Mouse (Mus musculus): ENCODE data around the gene Med26. TPM values are rescaled to one million over a fixed set of nuclear protein-coding genes. Genes with fewer than 3 reads are reported as not detected.

The Med26 gene
- polyA plus RNA-seq, 1 experiment from 2014 or later: 18.6 TPM

DNA sequence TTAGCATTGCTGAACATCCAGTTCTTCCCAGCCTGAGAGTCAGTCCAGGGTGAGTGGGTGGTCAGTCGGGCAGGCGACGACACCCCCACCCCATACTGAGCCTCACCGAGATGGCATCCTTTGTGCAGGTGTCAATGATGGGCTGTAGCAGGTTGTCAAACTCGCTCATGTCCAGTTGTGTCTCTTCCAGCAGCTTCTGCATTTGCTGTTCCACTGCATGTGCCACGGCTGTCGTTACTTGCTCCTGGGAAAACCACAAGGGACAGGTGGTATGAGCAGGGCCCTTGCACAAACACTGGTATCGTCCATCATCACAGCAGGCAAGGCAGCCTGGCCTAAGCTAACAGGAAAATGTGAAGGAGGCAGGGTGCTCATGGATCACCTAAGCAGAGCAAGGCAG lies 78.1 kb downstream of the Med26 start:
- peaks cover 14% of the 10 kb centered on the region for H3K4me1 ChIP-seq (replicated peaks)
- no peak overlapping the region for H3K4me3 ChIP-seq
- WGBS: 98% methylated on average over 8 of the region's 8 CpGs
- peaks cover 64% of the 10 kb centered on the region for H3K36me3 ChIP-seq
- no peak for ATAC-seq (ENCODE audit: low FRiP score, low read depth)
- H3K9me3 ChIP-seq: no peaks in the 10 kb centered on the region
- no peaks in the 10 kb centered on the region for H3K27me3 ChIP-seq
- H3K27ac ChIP-seq (replicated peaks): no peak overlapping the region
- no peak overlapping the region for H3K4me2 ChIP-seq
- H3K9ac ChIP-seq: no peak overlapping the region

DNA sequence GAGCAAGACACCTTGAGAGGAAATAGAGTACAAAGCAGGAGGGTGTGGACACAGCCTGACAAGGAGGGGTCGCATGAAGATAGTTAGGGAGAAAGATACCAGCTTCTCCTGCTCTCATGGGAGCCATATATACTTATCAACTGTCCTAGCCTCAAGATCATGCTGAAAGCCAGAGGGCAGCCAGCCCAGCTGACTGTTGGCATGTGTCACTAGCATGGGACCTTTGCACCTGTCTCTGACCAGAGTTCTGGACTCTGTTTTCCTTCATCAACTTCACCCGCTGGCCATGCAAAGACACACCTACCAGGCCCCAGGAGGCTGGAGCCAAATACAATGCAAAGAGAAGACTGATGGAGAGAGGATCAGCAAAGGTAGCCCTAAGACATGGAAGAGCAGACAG lies 78.8 kb downstream of the Med26 start:
- no peak overlapping the region for H3K27ac ChIP-seq (replicated peaks)
- no peak overlapping the region for H3K4me2 ChIP-seq
- H3K4me3 ChIP-seq: no peak overlapping the region
- no peak overlapping the region for H3K9ac ChIP-seq
- H3K4me1 ChIP-seq (replicated peaks): peaks cover 12% of the 10 kb centered on the region
- no peaks in the 10 kb centered on the region for H3K9me3 ChIP-seq
- no peak for ATAC-seq (ENCODE audit: low FRiP score, low read depth)
- H3K27me3 ChIP-seq: no peaks in the 10 kb centered on the region
- peaks cover 71% of the 10 kb centered on the region for H3K36me3 ChIP-seq
- WGBS: 93% methylated on average over 2 of the region's 2 CpGs

DNA sequence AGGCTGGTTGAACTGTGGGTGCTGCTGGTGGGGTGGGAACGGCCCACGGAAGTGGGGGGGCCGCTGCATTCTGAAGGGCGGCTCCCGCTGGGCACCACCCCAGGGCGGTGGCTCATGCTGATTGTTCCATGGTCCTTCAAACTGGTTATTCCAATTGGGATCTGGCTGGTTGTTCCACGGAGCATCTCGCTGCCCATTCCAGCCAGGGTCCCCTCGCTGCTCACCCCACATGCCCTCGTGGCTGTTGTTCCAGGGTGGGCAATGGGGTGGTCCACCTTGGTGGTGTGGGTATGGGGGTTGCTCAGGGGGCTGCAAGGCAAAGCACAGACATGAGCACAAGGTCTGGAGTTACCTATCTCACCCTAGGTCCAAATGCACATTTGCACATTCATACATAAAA lies 83.9 kb downstream of the Med26 start:
- H3K27me3 ChIP-seq: no peaks in the 10 kb centered on the region
- no peak overlapping the region for H3K4me3 ChIP-seq
- no peak overlapping the region for H3K4me2 ChIP-seq
- ATAC-seq (ENCODE audit: low FRiP score, low read depth): no peak
- no peak overlapping the region for H3K9ac ChIP-seq
- 95% methylated on average over 10 of the region's 10 CpGs for WGBS
- H3K9me3 ChIP-seq: no peaks in the 10 kb centered on the region
- peaks cover 97% of the 10 kb centered on the region for H3K36me3 ChIP-seq
- no peak overlapping the region for H3K27ac ChIP-seq (replicated peaks)
- no peaks in the 10 kb centered on the region for H3K4me1 ChIP-seq (replicated peaks)

DNA sequence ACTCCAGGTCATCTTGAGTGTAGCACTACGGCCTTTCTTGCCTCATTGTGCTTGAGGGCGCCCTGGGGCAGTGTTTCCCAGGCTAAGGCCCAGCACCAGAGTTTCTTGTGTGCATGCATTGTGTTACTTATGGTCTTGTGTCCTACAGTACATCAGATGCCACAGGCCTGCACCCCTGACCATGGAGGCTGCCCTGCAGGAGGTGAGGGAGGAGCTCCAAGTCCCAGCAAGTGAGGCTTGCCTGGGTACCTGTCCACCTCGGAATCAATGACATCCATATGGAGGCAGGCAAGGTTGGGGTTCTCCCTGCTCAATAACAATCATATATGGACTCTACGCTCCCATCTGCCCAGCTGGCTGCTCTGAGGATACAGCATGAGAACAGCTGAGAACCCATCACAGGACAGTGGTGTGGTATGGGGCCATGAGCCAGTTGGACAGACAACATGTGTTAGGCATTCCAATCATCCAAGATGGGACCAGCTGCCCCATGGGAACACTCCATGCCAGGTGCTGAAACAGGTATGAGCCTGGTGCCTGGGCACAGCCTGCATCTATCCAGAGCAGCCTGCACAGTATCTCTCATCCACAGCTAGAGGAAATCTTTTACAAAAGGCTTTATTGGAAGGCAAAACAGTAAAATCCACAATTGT lies 88.1 kb downstream of the Med26 start:
- H3K4me2 ChIP-seq: no peak overlapping the region
- H3K9ac ChIP-seq: no peak overlapping the region
- WGBS: 94% methylated on average over 4 of the region's 4 CpGs
- H3K9me3 ChIP-seq: no peaks in the 10 kb centered on the region
- no peak; the same call in 1 of the 2 replicates for ATAC-seq (ENCODE audit: low FRiP score, low read depth)
- no peaks in the 10 kb centered on the region for H3K27me3 ChIP-seq
- peaks cover 75% of the 10 kb centered on the region for H3K36me3 ChIP-seq
- no peaks in the 10 kb centered on the region for H3K4me1 ChIP-seq (replicated peaks)
- H3K4me3 ChIP-seq: no peak overlapping the region
- no peak overlapping the region for H3K27ac ChIP-seq (replicated peaks)

DNA sequence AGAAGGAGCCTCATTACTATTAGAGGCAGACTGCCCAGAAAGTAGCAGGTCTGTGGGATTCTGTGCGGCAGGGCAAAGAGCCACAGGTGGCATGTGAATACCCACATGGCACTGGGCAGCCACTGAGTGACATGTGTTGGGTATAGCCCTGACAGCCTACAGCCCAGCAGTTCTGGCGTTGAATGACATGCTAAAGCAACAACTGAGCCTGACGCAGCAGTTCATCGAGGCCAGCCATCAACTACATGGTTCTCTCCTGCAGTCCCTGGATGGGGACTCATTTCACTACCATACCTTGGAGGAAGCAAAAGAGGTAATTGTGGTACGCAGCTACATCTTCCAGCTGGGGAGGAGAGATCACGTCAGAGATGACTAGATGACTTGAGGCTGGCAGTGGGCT lies 89.6 kb downstream of the Med26 start:
- Histone ChIP-seq H3K4me2 (no peak overlapping the region), H3K36me3 (peaks cover 73% of the 10 kb centered on the region), H3K27me3 (no peaks in the 10 kb centered on the region), H3K27ac (replicated peaks) (no peak overlapping the region), H3K4me3 (no peak overlapping the region), H3K9me3 (no peaks in the 10 kb centered on the region), H3K9ac (no peak overlapping the region), H3K4me1 (replicated peaks) (no peaks in the 10 kb centered on the region)
- no peak for ATAC-seq (ENCODE audit: low FRiP score, low read depth)
- 89% methylated on average over 6 of the region's 6 CpGs for WGBS

DNA sequence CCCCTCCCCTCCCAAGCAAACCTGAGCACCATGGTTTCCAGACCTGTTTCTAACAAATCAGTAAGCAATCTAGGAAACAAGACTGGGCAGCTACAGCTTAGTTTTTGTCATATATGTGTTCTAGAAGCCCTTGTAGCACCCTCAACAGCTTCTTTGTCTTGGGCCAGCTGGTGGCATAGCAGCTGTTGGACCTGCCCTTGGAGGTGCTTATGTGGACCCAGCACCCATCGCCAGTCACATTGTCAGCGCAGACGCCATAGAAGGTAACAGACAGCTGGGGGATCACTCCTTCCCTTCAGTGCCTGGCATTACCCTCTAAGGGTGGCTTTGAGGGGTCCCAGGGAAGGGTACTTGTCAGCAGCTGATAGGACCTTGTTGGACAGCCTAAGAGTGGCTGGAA lies 90.3 kb downstream of the Med26 start:
- Histone ChIP-seq H3K4me1 (replicated peaks) (no peaks in the 10 kb centered on the region), H3K9ac (no peak overlapping the region), H3K4me2 (no peak overlapping the region), H3K36me3 (peaks cover 73% of the 10 kb centered on the region), H3K4me3 (no peak overlapping the region), H3K27me3 (no peaks in the 10 kb centered on the region), H3K27ac (replicated peaks) (no peak overlapping the region), H3K9me3 (no peaks in the 10 kb centered on the region)
- ATAC-seq (ENCODE audit: low FRiP score, low read depth): no peak
- 88% methylated on average over 3 of the region's 3 CpGs for WGBS

DNA sequence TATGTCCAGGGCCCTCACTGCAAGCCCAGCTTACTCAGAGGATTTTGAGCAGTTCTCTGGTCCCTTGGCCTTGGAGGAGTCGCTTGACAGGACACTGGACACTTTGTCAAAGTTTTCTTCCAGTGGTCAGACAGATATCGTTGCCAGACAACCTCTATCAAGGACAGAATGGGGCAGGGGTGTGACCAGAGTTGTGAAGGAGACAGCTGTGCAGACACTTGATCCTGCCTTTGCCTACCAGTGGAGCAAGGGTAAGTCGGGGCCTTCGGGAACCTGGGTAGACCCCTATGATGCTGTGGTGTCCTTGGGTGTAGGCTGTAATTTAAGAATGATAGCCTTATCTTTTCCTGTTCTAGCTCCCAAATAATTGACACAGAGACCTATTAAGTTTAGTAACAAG lies 92.8 kb downstream of the Med26 start:
- H3K27ac ChIP-seq (replicated peaks): no peak overlapping the region
- no peak overlapping the region for H3K4me3 ChIP-seq
- H3K4me2 ChIP-seq: no peak overlapping the region
- WGBS: 97% methylated on average over 4 of the region's 4 CpGs
- no peaks in the 10 kb centered on the region for H3K4me1 ChIP-seq (replicated peaks)
- H3K27me3 ChIP-seq: no peaks in the 10 kb centered on the region
- no peak for ATAC-seq (ENCODE audit: low FRiP score, low read depth)
- H3K9me3 ChIP-seq: no peaks in the 10 kb centered on the region
- peaks cover 72% of the 10 kb centered on the region for H3K36me3 ChIP-seq
- H3K9ac ChIP-seq: no peak overlapping the region

DNA sequence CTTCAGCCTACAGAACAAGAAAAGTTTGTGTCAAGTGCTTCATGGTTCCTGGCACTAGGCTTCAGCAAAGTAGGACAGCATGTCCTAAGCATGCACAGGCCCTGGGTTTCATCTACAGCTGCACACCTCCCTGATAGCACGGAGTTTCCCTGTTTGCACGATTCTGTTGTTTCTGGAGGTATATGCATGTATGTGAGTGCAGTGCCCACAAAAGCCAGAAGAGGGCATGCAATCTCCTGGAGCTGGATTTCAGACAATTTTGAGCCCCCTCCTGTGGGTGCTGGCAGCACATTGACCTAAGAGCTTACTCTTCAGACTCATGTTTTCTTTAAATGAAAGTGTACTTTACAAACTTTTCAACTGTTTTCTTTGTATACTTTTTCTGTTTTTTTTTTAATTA lies 94.2 kb downstream of the Med26 start:
- Histone ChIP-seq H3K36me3 (peaks cover 72% of the 10 kb centered on the region), H3K27me3 (no peaks in the 10 kb centered on the region), H3K4me3 (no peak overlapping the region), H3K9me3 (no peaks in the 10 kb centered on the region), H3K27ac (replicated peaks) (no peak overlapping the region), H3K4me2 (no peak overlapping the region), H3K4me1 (replicated peaks) (no peaks in the 10 kb centered on the region), H3K9ac (no peak overlapping the region)
- WGBS: 98% methylated on average over 2 of the region's 2 CpGs
- no peak for ATAC-seq (ENCODE audit: low FRiP score, low read depth)

DNA sequence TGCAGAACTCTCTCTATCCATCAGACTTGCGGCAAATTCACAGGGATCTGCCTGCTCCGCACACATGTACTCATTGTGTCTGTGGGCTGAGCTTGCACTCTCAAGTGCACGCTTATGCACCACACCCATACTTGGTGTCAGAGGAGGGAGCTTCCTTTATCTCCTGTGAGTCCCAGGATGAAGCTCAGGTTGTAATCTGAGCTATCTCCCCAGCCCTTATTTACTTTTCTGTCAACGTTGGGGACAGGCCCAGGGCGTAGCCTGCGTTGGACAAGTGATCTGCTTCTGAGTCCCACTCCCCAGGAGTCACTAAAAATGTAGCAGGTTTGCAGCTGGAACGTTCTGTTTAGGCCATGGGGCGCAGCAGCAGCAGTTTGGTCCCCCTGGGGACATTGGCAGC lies 96.6 kb downstream of the Med26 start:
- H3K4me3 ChIP-seq: no peak overlapping the region
- ATAC-seq (ENCODE audit: low FRiP score, low read depth): no peak
- no peaks in the 10 kb centered on the region for H3K27me3 ChIP-seq
- H3K9ac ChIP-seq: no peak overlapping the region
- WGBS: 89% methylated on average over 8 of the region's 8 CpGs
- H3K4me1 ChIP-seq (replicated peaks): peaks cover 11% of the 10 kb centered on the region; the same call in 1 of the 2 replicates
- peaks cover 62% of the 10 kb centered on the region for H3K36me3 ChIP-seq
- H3K9me3 ChIP-seq: no peaks in the 10 kb centered on the region
- H3K4me2 ChIP-seq: no peak overlapping the region
- no peak overlapping the region for H3K27ac ChIP-seq (replicated peaks)

DNA sequence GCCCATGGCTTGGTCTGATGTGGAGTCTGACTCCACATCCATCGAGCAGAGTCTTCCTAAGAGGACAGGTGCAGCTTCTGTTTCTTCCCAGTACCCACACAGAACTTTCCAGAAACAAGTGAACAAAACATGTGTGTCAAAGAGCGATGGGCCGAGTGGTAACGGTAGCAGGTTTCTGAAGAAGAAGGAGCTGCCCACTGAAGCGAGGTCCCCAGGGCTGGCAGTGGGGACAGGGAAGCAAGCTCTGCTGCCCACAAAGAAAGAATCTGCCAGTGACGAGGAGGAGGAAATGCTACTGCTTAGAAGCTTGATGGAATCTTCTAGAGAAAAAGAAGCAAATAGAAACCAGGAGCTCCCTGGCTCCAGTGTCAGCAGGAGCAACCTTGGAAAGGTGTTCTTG lies 103.0 kb downstream of the Med26 start:
- Histone ChIP-seq H3K4me2 (no peak overlapping the region), H3K9me3 (no peaks in the 10 kb centered on the region), H3K36me3 (peaks cover 11% of the 10 kb centered on the region), H3K4me3 (no peak overlapping the region), H3K4me1 (replicated peaks) (peaks cover 37% of the 10 kb centered on the region), H3K9ac (no peak overlapping the region), H3K27me3 (no peaks in the 10 kb centered on the region), H3K27ac (replicated peaks) (no peak overlapping the region)
- WGBS: 94% methylated on average over 6 of the region's 6 CpGs
- no peak for ATAC-seq (ENCODE audit: low FRiP score, low read depth)

Small RNA genes within 50 kb of the gene (microRNA-seq; reads per million reads assigned to microRNA genes)
- gene Gm28019 (not detected), gene Mir7068 (1.1 reads per million)

Other genes starting within 250 kb of the Med26 start
- gene Gm10282, start 243.0 kb downstream of the Med26 start, polyA plus RNA-seq (2015; fragmentation: Nextera tagmentation; extraction: Ambion mirVana): 9.8 and 12.5 TPM in 2 replicates
- 6.4 and 6.9 TPM in 2 replicates for gene Klf2, start 229.2 kb downstream of the Med26 start, polyA plus RNA-seq (2015; fragmentation: Nextera tagmentation; extraction: Ambion mirVana)
- 55.9 and 58.5 TPM in 2 replicates for gene Eps15l1, start 126.8 kb downstream of the Med26 start, polyA plus RNA-seq (2015; fragmentation: Nextera tagmentation; extraction: Ambion mirVana)
- gene Calr3, start 104.4 kb downstream of the Med26 start, polyA plus RNA-seq (2015; fragmentation: Nextera tagmentation; extraction: Ambion mirVana): 0.85 and 1.5 TPM in 2 replicates
- 16.5 and 17.0 TPM in 2 replicates for gene 1700030K09Rik, start 104.4 kb downstream of the Med26 start, polyA plus RNA-seq (2015; fragmentation: Nextera tagmentation; extraction: Ambion mirVana)
- gene Cherp, start 73.0 kb downstream of the Med26 start, polyA plus RNA-seq (2015; fragmentation: Nextera tagmentation; extraction: Ambion mirVana): 44.5 and 59.8 TPM in 2 replicates
- gene Slc35e1, start 55.7 kb downstream of the Med26 start, polyA plus RNA-seq (2015; fragmentation: Nextera tagmentation; extraction: Ambion mirVana): 17.8 and 20.0 TPM in 2 replicates
- gene Smim7, start 22.8 kb upstream of the Med26 start, polyA plus RNA-seq (2015; fragmentation: Nextera tagmentation; extraction: Ambion mirVana): 122 TPM in 2 replicates
- gene Tmem38a, start 23.8 kb upstream of the Med26 start, polyA plus RNA-seq (2015; fragmentation: Nextera tagmentation; extraction: Ambion mirVana): 33.7 and 34.2 TPM in 2 replicates
- gene Nwd1, start 98.4 kb upstream of the Med26 start, polyA plus RNA-seq (2015; fragmentation: Nextera tagmentation; extraction: Ambion mirVana): 2.3 and 2.9 TPM in 2 replicates
- gene Sin3b, start 175.0 kb upstream of the Med26 start, polyA plus RNA-seq (2015; fragmentation: Nextera tagmentation; extraction: Ambion mirVana): 161 and 174 TPM in 2 replicates
- 0.28 and 0.47 TPM in 2 replicates for gene F2rl3, start 213.6 kb upstream of the Med26 start, polyA plus RNA-seq (2015; fragmentation: Nextera tagmentation; extraction: Ambion mirVana)

Data from hindbrain, embryonic 15.5 days (tissue).